In genomic region chr2:74825730-74826430, GRCm38 (mm10) we compare ENCODE assay signal across 7 mouse cellular contexts. TPM values are rescaled to one million over a fixed set of nuclear protein-coding genes. Genes with fewer than 3 reads are reported as not detected.
DNase-seq lines count a peak whose midpoint lies in the region; ATAC-seq lines count a peak whose summit lies in the region.

TSS of gene Mtx2 (plus strand) at chr2:74825803.

- peaks cover 13% of the 10 kb centered on the region; the same call in 1 of the 2 replicates for H3K4me1 ChIP-seq in embryonic facial prominence, embryonic 10.5 days
- H3K4me1 ChIP-seq in limb, embryonic 13.5 days: 0 out of 2 replicates have a peak, but pooled peaks cover 3% of the 10 kb centered on the region
- peaks cover 4% of the 10 kb centered on the region; the same call in 1 of the 2 replicates for H3K4me1 ChIP-seq in midbrain, embryonic 16.5 days (ENCODE audit: control insufficient read depth, insufficient read depth, low read length)

- peak; percentile 89 for DNase-seq in adrenal gland, postnatal 14 days
- DNase-seq in embryonic facial prominence, embryonic 10.5 days (ENCODE audit: low spot score): peak; percentile 88
- DNase-seq in kidney, adult 18-20 months: peak; percentile 86
- DNase-seq in spleen, postnatal 10 days (ENCODE audit: low spot score in 2 of 2): peak; percentile 61 to 77

- no peaks in the 10 kb centered on the region for H3K36me3 ChIP-seq in embryonic facial prominence, embryonic 10.5 days (replicated peaks)
- 0 out of 2 replicates have a peak, but pooled peaks cover 2% of the 10 kb centered on the region for H3K36me3 ChIP-seq in limb, embryonic 13.5 days
- H3K36me3 ChIP-seq in midbrain, embryonic 16.5 days (ENCODE audit: control insufficient read depth, insufficient read depth, low read length): no peaks in the 10 kb centered on the region

- no peaks in the 10 kb centered on the region for H3K9me3 ChIP-seq in embryonic facial prominence, embryonic 10.5 days
- H3K9me3 ChIP-seq in limb, embryonic 13.5 days: no peaks in the 10 kb centered on the region
- H3K9me3 ChIP-seq in midbrain, embryonic 16.5 days (replicated peaks; ENCODE audit: control insufficient read depth, low read length, poor library complexity, severe bottlenecking): no peaks in the 10 kb centered on the region

- WGBS in embryonic facial prominence, embryonic 10.5 days: under 1% methylated on average over 74 of the region's 74 CpGs
- WGBS in limb, embryonic 13.5 days: under 1% methylated on average over 72 of the region's 74 CpGs
- WGBS in midbrain, embryonic 16.5 days: 0% methylated on average over 64 of the region's 74 CpGs

- H3K9ac ChIP-seq in limb, embryonic 13.5 days: peak within 1 kb of the TSS; percentile 94
- H3K9ac ChIP-seq in midbrain, embryonic 16.5 days (ENCODE audit: low read depth, low read length): peak within 1 kb of the TSS; percentile 87

- H3K4me3 ChIP-seq in embryonic facial prominence, embryonic 10.5 days: peak within 1 kb of the TSS; percentile 98
- peak within 1 kb of the TSS; percentile 97 for H3K4me3 ChIP-seq in limb, embryonic 13.5 days
- peak within 1 kb of the TSS; percentile 96 for H3K4me3 ChIP-seq in midbrain, embryonic 16.5 days (ENCODE audit: low read depth, low read length)

- peak within 1 kb of the TSS; percentile 98 for H3K27ac ChIP-seq in embryonic facial prominence, embryonic 10.5 days (replicated peaks)
- peak within 1 kb of the TSS; percentile 83 for H3K27ac ChIP-seq in limb, embryonic 13.5 days
- peak within 1 kb of the TSS; percentile 84 for H3K27ac ChIP-seq in midbrain, embryonic 16.5 days (ENCODE audit: low read length)

- peak within 1 kb of the TSS; percentile 76 for H3K4me2 ChIP-seq in limb, embryonic 13.5 days (replicated peaks)
- H3K4me2 ChIP-seq in midbrain, embryonic 16.5 days (ENCODE audit: low read length): peak within 1 kb of the TSS; percentile 78

- peak; percentile 93 for ATAC-seq in granulocyte monocyte progenitor cell, adult 5-6 weeks (replicated peaks; ENCODE audit: poor library complexity, severe bottlenecking)
- peak; percentile 82 for ATAC-seq in limb, embryonic 13.5 days (ENCODE audit: low FRiP score, low read depth)
- ATAC-seq in midbrain, embryonic 16.5 days: peak; percentile 97

- H3K27me3 ChIP-seq in embryonic facial prominence, embryonic 10.5 days (replicated peaks; ENCODE audit: low read depth, poor library complexity, severe bottlenecking): peaks cover 26% of the 10 kb centered on the region
- H3K27me3 ChIP-seq in limb, embryonic 13.5 days: 0 out of 2 replicates have a peak, but pooled peaks cover 8% of the 10 kb centered on the region
- H3K27me3 ChIP-seq in midbrain, embryonic 16.5 days (ENCODE audit: control insufficient read depth, insufficient read depth, low read depth, low read length): no peaks in the 10 kb centered on the region

RNA-seq across cellular contexts. Expression of gene Mtx2, which starts in this region (rescaled TPM):
- total RNA-seq in adrenal gland, postnatal 14 days (2021): 99.7 and 107 TPM in 2 replicates
- polyA plus RNA-seq in embryonic facial prominence, embryonic 10.5 days (2016; fragmentation: Nextera tagmentation; extraction: Ambion mirVana): 112 and 113 TPM in 2 replicates
- 48.7 and 52.4 TPM in 2 replicates for total RNA-seq in granulocyte monocyte progenitor cell, adult 5-6 weeks (2014; fragmentation: Nextera tagmentation)
- 33.7 and 34.5 TPM in 2 replicates for total RNA-seq in granulocyte monocyte progenitor cell, adult 5-6 weeks (2017)
- polyA plus RNA-seq in limb, embryonic 13.5 days (2015; fragmentation: Nextera tagmentation; extraction: Ambion mirVana): 110 and 121 TPM in 2 replicates
- 155 and 158 TPM in 2 replicates for polyA plus RNA-seq in midbrain, embryonic 16.5 days (2015; fragmentation: Nextera tagmentation; extraction: Ambion mirVana)

Comparison
In these comparisons a context has a peak if more than half of its experiments do, and no peak if none do; other contexts are left out.
1. Peak in every context shown above with its lines: DNase-seq, ATAC-seq, H3K4me3 ChIP-seq and H3K27ac ChIP-seq.